Mouse (Mus musculus): ENCODE measurements around the gene Nbea. TPM values are rescaled to one million over a fixed set of nuclear protein-coding genes. Genes with fewer than 3 reads are reported as not detected.

Gene Nbea
- total RNA-seq, 1 experiment: 9.1 TPM

- no peak for DNase-seq (ENCODE audit: low read depth, low spot score)
- no peaks in the 10 kb centered on the region for H3K4me1 ChIP-seq (ENCODE audit: control insufficient read depth in 2 of 2, insufficient read depth in 2 of 2, low read length in 2 of 2, poor library complexity in 1 of 2)
- in situ Hi-C loops (cut with MboI; ENCODE audit: low sequenced_read_pairs in 2 of 2, unreplicated experiment in 2 of 2): no loop called here
- no peaks in the 10 kb centered on the region for H3K36me3 ChIP-seq (ENCODE audit: control insufficient read depth, insufficient read depth, low read length, poor library complexity, severe bottlenecking)
- no peak overlapping the region for H3K9ac ChIP-seq (ENCODE audit: insufficient read depth, low read depth, low read length, poor library complexity, severe bottlenecking)
- no peak overlapping the region for H3K4me3 ChIP-seq (ENCODE audit: insufficient read depth in 1 of 2, low read depth in 1 of 2, low read length in 2 of 2, poor library complexity in 1 of 2, severe bottlenecking in 1 of 2)
- no peak overlapping the region for H3K27ac ChIP-seq (ENCODE audit: insufficient read depth, low read depth, low read length, poor library complexity, severe bottlenecking)
- H3K9me3 ChIP-seq (ENCODE audit: control insufficient read depth, insufficient read depth, low read depth, low read length): no peaks in the 10 kb centered on the region
- TF ChIP-seq CHD2 (IDR thresholded peaks at IDR 0.05; ENCODE audit: low read depth, low read length): no peak
- TF ChIP-seq HCFC1 (IDR thresholded peaks at IDR 0.05; ENCODE audit: borderline replicate concordance, insufficient read depth, low read length): no peak
- no peak for TF ChIP-seq MAFK (IDR thresholded peaks at IDR 0.05; ENCODE audit: insufficient read depth, low read depth, low read length)
- no peak for TF ChIP-seq ZNF384 (IDR thresholded peaks at IDR 0.05; ENCODE audit: low read depth, low read length)
- TF ChIP-seq ZC3H11A (IDR thresholded peaks at IDR 0.05; ENCODE audit: borderline replicate concordance, low read depth, low read length): no peak
Measured at GRCm38 (mm10) chr3:55677691-55678090, 505.8 kb downstream of the Nbea start.

DNA sequence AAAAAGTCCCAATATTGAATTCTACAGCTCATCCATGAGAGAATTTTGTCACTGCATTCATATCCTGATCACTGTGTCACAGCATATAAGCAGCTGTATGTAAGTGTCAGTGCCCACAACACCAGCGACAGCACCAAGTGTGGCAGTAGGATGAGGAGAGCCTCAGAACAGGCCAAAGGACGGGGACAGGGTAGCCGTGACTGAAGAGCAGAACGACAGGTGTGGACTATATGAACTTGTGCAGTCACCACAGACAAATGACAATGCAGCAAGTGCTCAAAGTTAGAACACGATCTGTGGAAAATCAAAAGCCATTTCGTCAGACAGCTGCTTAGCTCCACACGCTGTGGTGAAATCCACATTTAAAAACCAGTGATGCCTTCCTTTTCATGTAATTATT is 509.3 kb downstream of the Nbea start:
- Histone ChIP-seq H3K9me3 (ENCODE audit: control insufficient read depth, insufficient read depth, low read depth, low read length) (no peaks in the 10 kb centered on the region), H3K9ac (ENCODE audit: insufficient read depth, low read depth, low read length, poor library complexity, severe bottlenecking) (no peak overlapping the region), H3K27ac (ENCODE audit: insufficient read depth, low read depth, low read length, poor library complexity, severe bottlenecking) (no peak overlapping the region), H3K4me1 (ENCODE audit: control insufficient read depth in 2 of 2, insufficient read depth in 2 of 2, low read length in 2 of 2, poor library complexity in 1 of 2) (no peaks in the 10 kb centered on the region), H3K4me3 (ENCODE audit: insufficient read depth in 1 of 2, low read depth in 1 of 2, low read length in 2 of 2, poor library complexity in 1 of 2, severe bottlenecking in 1 of 2) (no peak overlapping the region), H3K36me3 (ENCODE audit: control insufficient read depth, insufficient read depth, low read length, poor library complexity, severe bottlenecking) (no peaks in the 10 kb centered on the region)
- in situ Hi-C loops (cut with MboI; ENCODE audit: low sequenced_read_pairs in 2 of 2, unreplicated experiment in 2 of 2): no loop called here
- TF ChIP-seq MAFK (IDR thresholded peaks at IDR 0.05; ENCODE audit: insufficient read depth, low read depth, low read length): no peak
- no peak for TF ChIP-seq ZNF384 (IDR thresholded peaks at IDR 0.05; ENCODE audit: low read depth, low read length)
- TF ChIP-seq CHD2 (IDR thresholded peaks at IDR 0.05; ENCODE audit: low read depth, low read length): no peak
- TF ChIP-seq HCFC1 (IDR thresholded peaks at IDR 0.05; ENCODE audit: borderline replicate concordance, insufficient read depth, low read length): no peak
- TF ChIP-seq ZC3H11A (IDR thresholded peaks at IDR 0.05; ENCODE audit: borderline replicate concordance, low read depth, low read length): no peak
- no peak for DNase-seq (ENCODE audit: low read depth, low spot score)

DNA sequence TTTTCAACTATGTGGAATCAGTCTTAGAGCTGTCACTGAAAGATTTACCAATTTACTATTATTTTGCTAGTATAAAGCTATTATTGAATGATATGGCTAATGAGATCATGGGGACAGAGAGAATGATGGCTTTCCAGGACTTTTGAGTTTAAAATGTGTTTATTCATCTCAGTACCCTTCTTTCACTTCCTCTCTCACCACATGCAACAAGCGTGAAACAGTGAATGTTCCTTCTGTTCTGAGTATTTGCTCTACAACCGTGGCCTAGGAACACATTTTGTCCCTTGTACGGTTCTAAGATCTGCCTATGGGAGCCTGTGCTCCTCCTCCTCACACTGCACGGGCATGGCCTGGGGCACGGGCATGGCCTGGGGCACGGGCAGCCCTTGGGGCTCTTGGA is 516.5 kb downstream of the Nbea start:
- in situ Hi-C loops (cut with MboI; ENCODE audit: low sequenced_read_pairs in 2 of 2, unreplicated experiment in 2 of 2): no loop called here
- Histone ChIP-seq H3K36me3 (ENCODE audit: control insufficient read depth, insufficient read depth, low read length, poor library complexity, severe bottlenecking) (no peaks in the 10 kb centered on the region), H3K9me3 (ENCODE audit: control insufficient read depth, insufficient read depth, low read depth, low read length) (no peaks in the 10 kb centered on the region), H3K27ac (ENCODE audit: insufficient read depth, low read depth, low read length, poor library complexity, severe bottlenecking) (no peak overlapping the region), H3K4me1 (ENCODE audit: control insufficient read depth in 2 of 2, insufficient read depth in 2 of 2, low read length in 2 of 2, poor library complexity in 1 of 2) (no peaks in the 10 kb centered on the region), H3K4me3 (ENCODE audit: insufficient read depth in 1 of 2, low read depth in 1 of 2, low read length in 2 of 2, poor library complexity in 1 of 2, severe bottlenecking in 1 of 2) (no peak overlapping the region), H3K9ac (ENCODE audit: insufficient read depth, low read depth, low read length, poor library complexity, severe bottlenecking) (no peak overlapping the region)
- no peak for TF ChIP-seq ZC3H11A (IDR thresholded peaks at IDR 0.05; ENCODE audit: borderline replicate concordance, low read depth, low read length)
- no peak for TF ChIP-seq ZNF384 (IDR thresholded peaks at IDR 0.05; ENCODE audit: low read depth, low read length)
- no peak for TF ChIP-seq CHD2 (IDR thresholded peaks at IDR 0.05; ENCODE audit: low read depth, low read length)
- no peak for TF ChIP-seq HCFC1 (IDR thresholded peaks at IDR 0.05; ENCODE audit: borderline replicate concordance, insufficient read depth, low read length)
- no peak for TF ChIP-seq MAFK (IDR thresholded peaks at IDR 0.05; ENCODE audit: insufficient read depth, low read depth, low read length)
- DNase-seq (ENCODE audit: low read depth, low spot score): no peak

DNA sequence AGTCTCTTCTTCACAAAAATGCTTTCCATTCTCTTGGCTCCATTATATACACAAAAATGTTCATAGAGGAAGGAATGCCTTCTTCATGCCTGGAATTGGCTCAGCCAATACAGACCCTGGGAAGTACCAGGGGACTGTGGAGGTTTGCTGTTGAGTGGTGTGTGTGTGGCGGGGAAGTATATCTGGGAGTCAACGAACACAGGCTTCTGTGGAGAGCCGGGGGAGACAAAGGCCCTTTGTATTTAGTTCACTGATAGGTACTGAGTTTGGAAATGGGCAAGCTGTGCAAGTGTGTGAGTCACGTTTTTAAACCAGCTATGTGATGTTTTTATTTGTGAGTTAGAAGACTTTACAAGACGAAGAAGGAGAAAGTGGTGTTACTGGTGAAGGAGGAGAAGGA is 517.6 kb downstream of the Nbea start:
- no peak overlapping the region for H3K9ac ChIP-seq (ENCODE audit: insufficient read depth, low read depth, low read length, poor library complexity, severe bottlenecking)
- in situ Hi-C loops (cut with MboI; ENCODE audit: low sequenced_read_pairs in 2 of 2, unreplicated experiment in 2 of 2): no loop called here
- no peak for DNase-seq (ENCODE audit: low read depth, low spot score)
- no peaks in the 10 kb centered on the region for H3K4me1 ChIP-seq (ENCODE audit: control insufficient read depth in 2 of 2, insufficient read depth in 2 of 2, low read length in 2 of 2, poor library complexity in 1 of 2)
- no peaks in the 10 kb centered on the region for H3K9me3 ChIP-seq (ENCODE audit: control insufficient read depth, insufficient read depth, low read depth, low read length)
- TF ChIP-seq MAFK (IDR thresholded peaks at IDR 0.05; ENCODE audit: insufficient read depth, low read depth, low read length): no peak
- TF ChIP-seq CHD2 (IDR thresholded peaks at IDR 0.05; ENCODE audit: low read depth, low read length): no peak
- no peak for TF ChIP-seq HCFC1 (IDR thresholded peaks at IDR 0.05; ENCODE audit: borderline replicate concordance, insufficient read depth, low read length)
- TF ChIP-seq ZC3H11A (IDR thresholded peaks at IDR 0.05; ENCODE audit: borderline replicate concordance, low read depth, low read length): no peak
- no peak for TF ChIP-seq ZNF384 (IDR thresholded peaks at IDR 0.05; ENCODE audit: low read depth, low read length)
- no peaks in the 10 kb centered on the region for H3K36me3 ChIP-seq (ENCODE audit: control insufficient read depth, insufficient read depth, low read length, poor library complexity, severe bottlenecking)
- no peak overlapping the region for H3K27ac ChIP-seq (ENCODE audit: insufficient read depth, low read depth, low read length, poor library complexity, severe bottlenecking)
- H3K4me3 ChIP-seq (ENCODE audit: insufficient read depth in 1 of 2, low read depth in 1 of 2, low read length in 2 of 2, poor library complexity in 1 of 2, severe bottlenecking in 1 of 2): no peak overlapping the region

DNA sequence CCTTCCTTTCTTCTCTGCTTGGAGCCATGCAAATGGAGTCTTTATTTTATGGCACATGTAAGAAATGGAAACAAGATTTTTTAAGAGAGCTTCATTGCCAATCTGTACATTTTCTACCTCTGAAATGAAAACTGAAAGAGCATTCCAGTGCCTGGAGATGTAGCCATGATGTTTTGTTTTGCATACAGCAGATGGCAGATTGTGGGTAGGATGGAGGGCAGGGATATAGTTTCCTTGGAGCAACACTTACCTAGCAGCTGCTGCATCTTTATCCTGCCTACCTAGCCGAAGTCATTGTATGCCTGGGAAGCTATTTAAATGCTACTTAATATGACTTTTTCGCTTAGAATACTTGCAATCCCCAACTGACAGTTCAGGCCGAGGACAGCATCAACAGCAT is 518.8 kb downstream of the Nbea start:
- no peaks in the 10 kb centered on the region for H3K9me3 ChIP-seq (ENCODE audit: control insufficient read depth, insufficient read depth, low read depth, low read length)
- DNase-seq (ENCODE audit: low read depth, low spot score): no peak
- H3K36me3 ChIP-seq (ENCODE audit: control insufficient read depth, insufficient read depth, low read length, poor library complexity, severe bottlenecking): no peaks in the 10 kb centered on the region
- no peak overlapping the region for H3K4me3 ChIP-seq (ENCODE audit: insufficient read depth in 1 of 2, low read depth in 1 of 2, low read length in 2 of 2, poor library complexity in 1 of 2, severe bottlenecking in 1 of 2)
- in situ Hi-C loops (cut with MboI; ENCODE audit: low sequenced_read_pairs in 2 of 2, unreplicated experiment in 2 of 2): no loop called here
- no peak overlapping the region for H3K9ac ChIP-seq (ENCODE audit: insufficient read depth, low read depth, low read length, poor library complexity, severe bottlenecking)
- H3K4me1 ChIP-seq (ENCODE audit: control insufficient read depth in 2 of 2, insufficient read depth in 2 of 2, low read length in 2 of 2, poor library complexity in 1 of 2): no peaks in the 10 kb centered on the region
- no peak for TF ChIP-seq CHD2 (IDR thresholded peaks at IDR 0.05; ENCODE audit: low read depth, low read length)
- TF ChIP-seq ZC3H11A (IDR thresholded peaks at IDR 0.05; ENCODE audit: borderline replicate concordance, low read depth, low read length): no peak
- TF ChIP-seq ZNF384 (IDR thresholded peaks at IDR 0.05; ENCODE audit: low read depth, low read length): no peak
- TF ChIP-seq MAFK (IDR thresholded peaks at IDR 0.05; ENCODE audit: insufficient read depth, low read depth, low read length): no peak
- TF ChIP-seq HCFC1 (IDR thresholded peaks at IDR 0.05; ENCODE audit: borderline replicate concordance, insufficient read depth, low read length): no peak
- H3K27ac ChIP-seq (ENCODE audit: insufficient read depth, low read depth, low read length, poor library complexity, severe bottlenecking): no peak overlapping the region

Data from ES-E14 (cell line).